Mouse (Mus musculus) ZHBTc4 (cell line): ENCODE measurements around the gene Prkcz.
"Not testable (repeated sequence)": the region's sequence is repeated elsewhere in the genome, so short reads cannot be mapped to it uniquely, and the experiment has no call there.

Experiments used
- DNase-seq: peaks from one replicate; pipeline ENCODE4 v3.0.0-alpha.2; 2011; ENCODE audit warnings: low read depth, low spot score

Prkcz gene

DNA sequence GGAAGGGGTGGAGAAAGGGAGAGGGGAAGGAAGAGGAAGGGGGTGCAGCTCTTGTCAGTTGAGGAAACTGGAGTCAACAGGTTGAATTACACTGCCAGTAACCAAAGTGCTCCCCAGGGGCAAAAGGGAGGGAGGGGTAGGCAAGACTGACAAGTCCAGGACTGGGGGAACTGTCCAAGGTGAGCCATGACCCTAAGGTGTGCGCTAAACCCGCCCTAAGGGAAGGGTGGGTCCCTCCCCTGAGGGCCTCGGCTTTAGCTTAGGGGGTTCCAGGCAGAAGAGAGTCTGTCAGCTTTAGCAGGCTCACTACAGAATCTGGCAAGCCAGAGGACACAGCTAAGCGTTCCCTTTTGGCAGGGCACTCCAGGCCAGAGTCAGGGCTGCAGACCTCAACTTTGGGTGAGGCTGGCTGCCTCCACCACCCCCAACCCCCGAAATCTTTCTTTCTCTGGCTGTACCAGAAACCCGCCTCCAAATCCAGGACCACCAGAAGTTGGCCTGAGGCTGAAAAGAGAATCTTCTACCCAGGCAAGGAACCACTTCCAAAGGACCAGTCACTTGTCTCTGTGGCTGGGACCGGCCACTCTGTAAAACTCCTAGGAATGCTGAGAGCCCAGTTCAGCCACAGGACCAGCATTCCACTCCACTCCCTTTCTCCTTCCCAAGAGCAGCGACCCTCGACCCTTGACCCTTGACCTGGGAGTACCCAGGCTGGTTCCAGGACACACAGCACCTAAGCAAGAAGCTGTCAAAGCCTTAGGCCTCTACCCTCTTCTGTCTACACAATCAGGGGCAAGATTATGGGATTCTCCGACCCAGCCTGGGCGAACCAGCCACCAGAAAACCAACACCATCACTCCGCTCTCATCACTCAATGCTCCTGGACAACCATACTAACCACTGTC lies 1.3 kb downstream of the Prkcz start:
- DNase-seq, result peak; percentile 64

DNA sequence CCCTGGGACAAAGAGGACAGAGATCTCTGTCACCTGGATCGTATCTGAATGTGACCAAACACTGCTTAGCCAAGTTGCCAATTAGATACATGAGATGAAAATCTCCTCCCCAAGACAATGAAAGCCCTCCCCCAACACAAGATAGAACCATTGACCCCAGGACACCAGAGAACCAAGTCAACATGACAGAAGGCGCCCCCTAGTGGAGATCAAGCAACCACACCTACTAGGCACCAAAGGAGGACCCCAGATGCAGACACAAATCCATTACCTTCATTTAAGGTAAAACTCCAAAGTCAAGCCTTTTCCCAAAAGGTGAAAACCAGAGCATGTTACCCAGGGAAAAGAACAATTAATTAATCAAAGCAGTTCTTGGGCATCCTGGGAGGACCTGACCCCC lies 3.6 kb downstream of the Prkcz start:
- DNase-seq, result peak; percentile 58

DNA sequence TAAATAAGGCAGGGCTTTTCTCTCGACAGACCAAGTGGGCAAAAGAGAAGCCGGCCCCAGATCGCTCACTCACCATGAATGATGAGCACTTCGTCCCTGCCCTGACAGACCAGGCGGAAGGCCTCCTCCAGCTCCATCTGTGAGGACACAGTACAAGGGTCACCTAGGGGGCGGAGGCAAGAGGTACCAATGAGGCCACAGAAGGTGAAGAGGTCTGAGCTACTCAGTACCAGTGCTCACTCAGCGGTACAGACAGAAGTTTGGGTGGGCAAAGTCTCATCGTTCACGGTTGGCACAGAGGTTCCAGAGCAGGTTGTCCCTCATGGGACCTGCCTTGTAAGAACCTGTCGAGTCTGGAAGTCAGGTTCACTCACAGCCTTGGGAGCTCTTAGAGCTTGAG lies 4.8 kb downstream of the Prkcz start:
- DNase-seq, result no peak

DNA sequence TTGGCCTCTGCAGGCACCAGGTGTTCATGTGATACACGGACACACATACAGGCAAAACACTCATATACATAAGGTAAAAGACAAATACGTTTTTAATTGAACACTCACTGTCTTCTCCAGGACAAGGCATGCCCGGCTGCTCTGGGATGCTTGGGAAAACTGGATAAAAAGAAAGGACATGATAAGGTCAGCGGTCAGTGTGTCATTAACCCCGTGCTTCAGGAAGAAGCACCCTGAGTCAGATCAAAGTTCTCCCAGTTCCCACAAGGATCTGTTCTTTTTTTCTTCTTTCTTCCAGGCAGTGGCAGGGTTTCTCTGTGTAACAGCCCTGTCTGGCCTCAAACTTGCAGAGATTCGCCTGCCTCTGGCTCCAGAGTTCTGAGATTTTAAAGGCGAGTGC lies 6.6 kb downstream of the Prkcz start:
- DNase-seq, result no peak

GRCm38 (mm10) chr4:155354035-155354434 lies 7.1 kb downstream of the Prkcz start:
- DNase-seq, result no peak

GRCm38 (mm10) chr4:155352581-155352980 lies 8.6 kb downstream of the Prkcz start:
- DNase-seq, result no peak

- DNase-seq, result no peak
Measured at GRCm38 (mm10) chr4:155346350-155346749, 14.8 kb downstream of the Prkcz start.

DNA sequence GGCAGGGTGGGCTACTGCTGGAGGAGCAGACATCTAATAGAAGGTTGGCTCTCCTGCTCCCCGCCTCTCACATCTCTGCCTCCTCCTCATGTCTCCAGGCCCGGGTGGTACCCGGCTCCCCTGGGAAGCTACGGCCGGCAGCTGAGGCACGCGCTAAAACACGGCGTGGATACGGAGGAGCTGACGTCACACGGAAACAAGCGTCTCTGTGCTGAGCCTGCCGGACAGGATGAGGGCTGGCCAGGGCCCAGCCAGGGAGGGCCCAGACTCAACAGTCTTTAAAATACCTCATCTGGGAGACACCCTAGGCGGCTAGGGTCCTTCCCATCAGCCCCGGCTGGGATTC lies 15.6 kb downstream of the Prkcz start:
- peak; percentile 44 for DNase-seq

GRCm38 (mm10) chr4:155344716-155345607 lies 16.2 kb downstream of the Prkcz start:
- DNase-seq, result peak; percentile 51

GRCm38 (mm10) chr4:155344299-155344600 lies 16.9 kb downstream of the Prkcz start:
- no peak for DNase-seq

DNA sequence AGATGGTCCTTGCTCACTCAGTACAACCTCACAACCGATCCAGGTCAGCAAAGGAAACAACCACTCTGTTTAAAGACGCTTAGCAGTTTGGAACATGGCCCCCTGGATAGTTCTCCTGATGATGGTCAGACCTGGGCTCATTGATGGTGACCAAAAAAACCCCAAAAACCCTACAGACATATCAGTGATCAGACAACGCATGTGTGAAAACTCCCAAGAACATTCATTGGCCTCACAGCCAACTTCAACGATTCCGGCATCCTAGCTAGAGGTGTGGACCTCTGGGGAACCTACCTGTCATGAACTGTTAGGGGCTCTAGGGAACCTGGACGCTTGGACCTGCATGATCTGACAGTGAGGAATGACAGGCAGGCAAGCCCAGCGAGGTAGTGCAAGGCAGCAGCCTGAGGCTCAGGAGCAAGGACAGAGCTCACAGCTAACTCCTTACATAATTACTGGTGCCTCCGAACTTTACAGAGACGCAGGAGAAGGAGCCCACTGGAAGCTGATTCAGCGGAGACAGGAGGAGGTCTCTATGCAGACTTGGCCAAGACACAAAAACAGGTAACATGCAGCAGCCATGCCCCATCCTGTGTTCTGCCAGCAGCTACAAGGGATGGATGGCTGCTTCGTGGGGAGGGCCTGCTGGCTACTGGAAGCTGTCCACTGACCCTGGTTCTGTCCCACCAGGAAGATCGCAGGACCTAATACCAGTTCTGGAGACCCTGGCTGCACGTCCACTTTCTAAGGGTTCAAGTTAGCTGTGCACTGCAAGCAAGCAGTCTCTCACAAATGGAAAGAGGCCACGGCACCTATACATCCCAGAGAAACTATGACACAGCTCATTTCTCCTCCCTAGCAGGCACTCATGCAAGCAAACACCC lies 17.5 kb downstream of the Prkcz start:
- no peak for DNase-seq

DNA sequence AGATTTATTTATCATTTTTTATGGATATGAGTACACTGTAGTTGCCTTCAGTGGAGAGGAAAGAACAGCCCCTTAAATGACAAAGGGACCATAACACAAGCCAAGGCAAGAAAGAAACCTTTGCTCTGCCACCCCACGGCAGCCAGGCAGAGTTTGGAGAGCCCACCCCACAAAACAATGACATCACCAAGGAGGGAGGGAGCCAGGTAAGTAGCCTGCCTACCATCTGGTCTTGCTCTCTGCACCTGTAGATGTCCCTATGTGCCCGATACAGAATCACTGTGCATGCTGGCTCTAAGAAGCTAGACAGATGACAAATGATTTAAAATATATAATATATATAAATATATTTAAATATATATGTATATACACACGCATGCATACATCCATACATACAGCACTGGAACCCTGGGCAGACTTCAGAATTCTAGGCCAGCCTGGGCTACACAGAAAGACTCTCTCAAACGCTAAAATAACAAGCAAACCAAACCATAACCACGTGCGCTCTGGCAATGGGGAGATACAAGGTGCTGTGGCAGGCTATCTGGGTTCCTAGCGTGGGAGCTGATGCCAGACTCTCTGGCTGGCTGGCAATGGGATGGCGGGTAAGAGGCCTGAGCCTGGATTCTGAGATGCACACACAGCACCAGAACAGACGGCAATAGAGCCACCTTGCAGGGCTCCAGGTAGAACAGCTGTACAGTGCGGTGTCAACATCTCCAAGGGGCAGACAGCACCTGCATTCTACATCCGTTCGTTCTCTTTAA lies 24.7 kb downstream of the Prkcz start:
- no peak for DNase-seq

GRCm38 (mm10) chr4:155332253-155332652 lies 28.9 kb downstream of the Prkcz start:
- DNase-seq, result no peak

- not testable (repeated sequence) for DNase-seq
Measured at GRCm38 (mm10) chr4:155328385-155328784, 32.8 kb downstream of the Prkcz start.

GRCm38 (mm10) chr4:155325773-155326172 lies 35.4 kb downstream of the Prkcz start:
- no peak for DNase-seq

DNA sequence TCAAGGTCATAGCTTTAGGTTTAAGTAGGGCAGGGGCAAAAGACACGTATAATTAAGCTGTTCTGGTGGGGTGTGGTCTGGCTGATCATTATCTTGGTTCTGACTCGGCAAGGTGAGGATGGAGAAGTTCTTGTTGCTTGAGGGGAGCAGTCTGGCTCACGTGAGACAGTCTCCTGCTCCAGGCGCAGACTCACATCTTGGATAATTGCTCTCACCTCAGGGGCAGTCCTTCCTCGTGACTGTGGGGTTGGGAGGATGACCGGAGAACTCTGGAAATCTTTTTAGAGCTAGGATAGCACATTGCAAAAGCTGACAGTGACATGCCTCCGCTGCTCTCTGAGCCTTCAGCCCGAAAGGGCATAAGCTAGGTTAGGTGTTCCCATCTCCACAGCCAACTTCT lies 36.6 kb downstream of the Prkcz start:
- no peak for DNase-seq

GRCm38 (mm10) chr4:155323081-155323795 lies 37.9 kb downstream of the Prkcz start:
- no peak for DNase-seq

DNA sequence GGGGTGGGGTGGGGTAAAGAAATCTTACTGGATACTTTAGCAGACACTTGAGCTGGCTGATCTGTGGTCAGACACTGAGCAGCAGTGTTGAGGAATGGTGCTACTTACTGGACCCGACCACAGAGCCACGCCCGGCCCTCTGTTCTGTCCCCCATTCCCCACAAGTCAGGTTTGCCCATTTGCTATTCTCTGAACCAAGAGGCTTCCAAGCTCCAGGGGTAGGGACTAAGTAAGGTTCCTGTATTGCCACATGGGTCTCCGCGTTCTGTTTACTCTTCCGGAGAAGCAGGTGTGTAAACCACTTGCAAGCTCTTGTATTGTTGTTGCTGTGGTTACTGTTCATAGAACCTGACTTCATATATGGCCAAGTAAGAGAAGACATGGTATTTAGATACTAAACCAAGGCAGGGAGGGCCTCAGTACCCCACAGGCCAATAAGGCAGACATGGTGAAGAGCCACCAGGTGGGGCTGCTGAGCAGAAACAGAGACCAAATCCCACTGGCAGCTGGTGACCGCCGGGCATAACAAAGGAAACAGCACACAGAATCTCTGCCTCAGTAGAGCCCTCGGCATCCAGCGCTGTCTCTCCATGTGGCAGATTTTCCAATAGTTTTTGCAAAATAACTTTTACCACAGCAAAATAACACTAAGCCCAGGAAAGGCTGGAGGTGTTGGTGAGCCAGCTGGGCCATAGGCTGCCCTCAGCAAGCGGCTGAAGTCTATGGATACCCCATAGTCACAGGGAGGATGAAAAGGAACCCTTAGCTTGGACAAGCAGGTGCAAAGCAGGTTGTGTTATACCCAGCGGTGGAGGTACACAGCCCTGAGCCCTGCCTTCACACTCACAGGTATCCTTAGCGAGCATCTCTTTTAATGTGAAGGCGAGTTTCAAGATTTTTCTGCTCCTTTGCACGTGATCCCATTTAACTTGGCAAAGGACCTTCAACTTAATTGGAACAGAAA lies 40.6 kb downstream of the Prkcz start:
- DNase-seq, result peak; percentile 88

GRCm38 (mm10) chr4:155318266-155318665 lies 42.9 kb downstream of the Prkcz start:
- peak; percentile 88 for DNase-seq
